Mouse (Mus musculus): Measurements from ENCODE around the gene Fam83f. TPM values are rescaled to one million over a fixed set of nuclear protein-coding genes. Genes with fewer than 3 reads are reported as not detected.

Fam83f gene
- polyA plus RNA-seq, 1 experiment, result 0.25 TPM

GRCm38 (mm10) chr15:80648977-80649606, 22.6 kb upstream of the Fam83f start:
- 82% methylated on average over 15 of the region's 15 CpGs for WGBS
- no peak overlapping the region for H3K27ac ChIP-seq (ENCODE audit: insufficient read depth, low read length)
- H3K4me3 ChIP-seq (replicated peaks; ENCODE audit: insufficient read depth, low read depth, low read length), result no peak overlapping the region
- no peaks in the 10 kb centered on the region for H3K27me3 ChIP-seq (ENCODE audit: control insufficient read depth, insufficient read depth, low read length)
- H3K4me1 ChIP-seq (ENCODE audit: control insufficient read depth, insufficient read depth, low read length), result no peaks in the 10 kb centered on the region
- TF ChIP-seq POLR2A (IDR thresholded peaks at IDR 0.05; ENCODE audit: borderline replicate concordance, insufficient read depth, low read length), result no peak
- TF ChIP-seq CTCF (IDR thresholded peaks at IDR 0.05; ENCODE audit: borderline replicate concordance, insufficient read depth, low read depth, low read length), result no peak
- no peak for DNase-seq

- no peaks in the 10 kb centered on the region for H3K4me1 ChIP-seq (ENCODE audit: control insufficient read depth, insufficient read depth, low read length)
- TF ChIP-seq POLR2A (IDR thresholded peaks at IDR 0.05; ENCODE audit: borderline replicate concordance, insufficient read depth, low read length), result no peak
- TF ChIP-seq CTCF (IDR thresholded peaks at IDR 0.05; ENCODE audit: borderline replicate concordance, insufficient read depth, low read depth, low read length), result no peak
- no peak overlapping the region for H3K27ac ChIP-seq (ENCODE audit: insufficient read depth, low read length)
- H3K27me3 ChIP-seq (ENCODE audit: control insufficient read depth, insufficient read depth, low read length), result no peaks in the 10 kb centered on the region
- no peak overlapping the region for H3K4me3 ChIP-seq (replicated peaks; ENCODE audit: insufficient read depth, low read depth, low read length)
- 88% methylated on average over 2 of the region's 2 CpGs for WGBS
- no peak for DNase-seq
Observed at GRCm38 (mm10) chr15:80650412-80650811, 21.2 kb upstream of the Fam83f start.

- no peak overlapping the region for H3K27ac ChIP-seq (ENCODE audit: insufficient read depth, low read length)
- H3K4me3 ChIP-seq (replicated peaks; ENCODE audit: insufficient read depth, low read depth, low read length), result no peak overlapping the region
- WGBS, result 89% methylated on average over 8 of the region's 8 CpGs
- H3K4me1 ChIP-seq (ENCODE audit: control insufficient read depth, insufficient read depth, low read length), result no peaks in the 10 kb centered on the region
- H3K27me3 ChIP-seq (ENCODE audit: control insufficient read depth, insufficient read depth, low read length), result no peaks in the 10 kb centered on the region
- no peak for TF ChIP-seq CTCF (IDR thresholded peaks at IDR 0.05; ENCODE audit: borderline replicate concordance, insufficient read depth, low read depth, low read length)
- no peak for DNase-seq
Observed at GRCm38 (mm10) chr15:80653865-80654264, 17.8 kb upstream of the Fam83f start.

- no peak for DNase-seq
- WGBS, result 70% methylated on average over 6 of the region's 6 CpGs
- Histone ChIP-seq H3K27me3 (ENCODE audit: control insufficient read depth, insufficient read depth, low read length) (no peaks in the 10 kb centered on the region), H3K4me3 (replicated peaks; ENCODE audit: insufficient read depth, low read depth, low read length) (no peak overlapping the region), H3K4me1 (ENCODE audit: control insufficient read depth, insufficient read depth, low read length) (no peaks in the 10 kb centered on the region), H3K27ac (ENCODE audit: insufficient read depth, low read length) (no peak overlapping the region)
- TF ChIP-seq CTCF (IDR thresholded peaks at IDR 0.05; ENCODE audit: borderline replicate concordance, insufficient read depth, low read depth, low read length), result no peak
- TF ChIP-seq POLR2A (IDR thresholded peaks at IDR 0.05; ENCODE audit: borderline replicate concordance, insufficient read depth, low read length), result no peak
Observed at GRCm38 (mm10) chr15:80658815-80659471, 12.7 kb upstream of the Fam83f start.

- no peaks in the 10 kb centered on the region for H3K27me3 ChIP-seq (ENCODE audit: control insufficient read depth, insufficient read depth, low read length)
- H3K4me3 ChIP-seq (replicated peaks; ENCODE audit: insufficient read depth, low read depth, low read length), result no peak overlapping the region
- DNase-seq, result no peak
- H3K27ac ChIP-seq (ENCODE audit: insufficient read depth, low read length), result no peak overlapping the region
- TF ChIP-seq CTCF (IDR thresholded peaks at IDR 0.05; ENCODE audit: borderline replicate concordance, insufficient read depth, low read depth, low read length), result no peak
- no peak for TF ChIP-seq POLR2A (IDR thresholded peaks at IDR 0.05; ENCODE audit: borderline replicate concordance, insufficient read depth, low read length)
- no peaks in the 10 kb centered on the region for H3K4me1 ChIP-seq (ENCODE audit: control insufficient read depth, insufficient read depth, low read length)
- 60% methylated on average over 4 of the region's 4 CpGs for WGBS
Observed at GRCm38 (mm10) chr15:80660963-80661362, 10.7 kb upstream of the Fam83f start.

GRCm38 (mm10) chr15:80664444-80664843, 7.2 kb upstream of the Fam83f start:
- WGBS, result 87% methylated on average over 4 of the region's 4 CpGs
- no peak for TF ChIP-seq CTCF (IDR thresholded peaks at IDR 0.05; ENCODE audit: borderline replicate concordance, insufficient read depth, low read depth, low read length)
- no peak overlapping the region for H3K27ac ChIP-seq (ENCODE audit: insufficient read depth, low read length)
- H3K27me3 ChIP-seq (ENCODE audit: control insufficient read depth, insufficient read depth, low read length), result no peaks in the 10 kb centered on the region
- no peaks in the 10 kb centered on the region for H3K4me1 ChIP-seq (ENCODE audit: control insufficient read depth, insufficient read depth, low read length)
- no peak overlapping the region for H3K4me3 ChIP-seq (replicated peaks; ENCODE audit: insufficient read depth, low read depth, low read length)
- no peak for DNase-seq

- WGBS, result 42% methylated on average over 2 of the region's 2 CpGs
- no peak for TF ChIP-seq POLR2A (IDR thresholded peaks at IDR 0.05; ENCODE audit: borderline replicate concordance, insufficient read depth, low read length)
- no peak for TF ChIP-seq CTCF (IDR thresholded peaks at IDR 0.05; ENCODE audit: borderline replicate concordance, insufficient read depth, low read depth, low read length)
- Histone ChIP-seq H3K27ac (ENCODE audit: insufficient read depth, low read length) (no peak overlapping the region), H3K4me3 (replicated peaks; ENCODE audit: insufficient read depth, low read depth, low read length) (no peak overlapping the region), H3K27me3 (ENCODE audit: control insufficient read depth, insufficient read depth, low read length) (no peaks in the 10 kb centered on the region), H3K4me1 (ENCODE audit: control insufficient read depth, insufficient read depth, low read length) (no peaks in the 10 kb centered on the region; the same call in 1 of the 2 replicates)
- no peak for DNase-seq
Observed at GRCm38 (mm10) chr15:80672810-80673209, 1.2 kb downstream of the Fam83f start.

GRCm38 (mm10) chr15:80673337-80674095, 1.9 kb downstream of the Fam83f start:
- H3K27ac ChIP-seq (ENCODE audit: insufficient read depth, low read length), result no peak overlapping the region
- DNase-seq, result no peak
- 94% methylated on average over 4 of the region's 4 CpGs for WGBS
- no peaks in the 10 kb centered on the region for H3K27me3 ChIP-seq (ENCODE audit: control insufficient read depth, insufficient read depth, low read length)
- no peak overlapping the region for H3K4me3 ChIP-seq (replicated peaks; ENCODE audit: insufficient read depth, low read depth, low read length)
- no peaks in the 10 kb centered on the region; the same call in 1 of the 2 replicates for H3K4me1 ChIP-seq (ENCODE audit: control insufficient read depth, insufficient read depth, low read length)
- no peak for TF ChIP-seq POLR2A (IDR thresholded peaks at IDR 0.05; ENCODE audit: borderline replicate concordance, insufficient read depth, low read length)
- TF ChIP-seq CTCF (IDR thresholded peaks at IDR 0.05; ENCODE audit: borderline replicate concordance, insufficient read depth, low read depth, low read length), result no peak
